In the genomic region with DNA sequence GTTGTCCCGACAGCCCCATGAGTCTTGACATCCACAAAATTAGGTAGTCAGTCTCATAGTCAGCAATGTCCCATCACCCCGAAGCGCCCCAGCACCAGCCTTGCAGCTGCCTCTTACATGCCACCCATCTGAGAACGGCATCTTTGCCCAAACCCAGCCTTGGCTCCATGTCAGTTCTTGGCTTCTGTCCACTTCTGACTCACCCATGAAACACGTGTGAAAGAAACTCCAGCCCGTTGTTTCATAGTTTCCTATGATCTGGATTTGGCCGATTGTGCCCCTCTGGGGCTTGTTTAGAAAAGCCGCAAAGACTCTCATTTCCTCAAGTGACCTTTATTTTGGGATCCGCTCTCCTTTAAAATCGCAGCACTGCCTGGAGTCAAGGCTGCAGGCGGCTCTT, we compare ENCODE assay signal across 8 mouse cellular contexts. TPM values are rescaled to one million over a fixed set of nuclear protein-coding genes. Genes with fewer than 3 reads are reported as not detected.
DNase-seq lines count a peak whose midpoint lies in the region; ATAC-seq and TF ChIP-seq lines count a peak whose summit lies in the region.

No protein-coding gene starts in this region.

- H3K27me3 ChIP-seq in hindbrain, embryonic 10.5 days (ENCODE audit: insufficient read depth, poor library complexity, severe bottlenecking): no peaks in the 10 kb centered on the region
- no peaks in the 10 kb centered on the region for H3K27me3 ChIP-seq in hindbrain, embryonic 14.5 days (ENCODE audit: control insufficient read depth, insufficient read depth, low read length)
- H3K27me3 ChIP-seq in C2C12 (ENCODE audit: control insufficient read depth, insufficient read depth, insufficient read length) (no peaks in the 10 kb centered on the region), myocyte (ENCODE audit: control insufficient read depth, insufficient read depth, insufficient read length) (no peaks in the 10 kb centered on the region)
- H3K27me3 ChIP-seq in heart, embryonic 15.5 days: no peaks in the 10 kb centered on the region

- H3ac ChIP-seq in C2C12 (ENCODE audit: control insufficient read depth, insufficient read length, low read depth) (no peak overlapping the region), myocyte (ENCODE audit: control insufficient read depth, insufficient read length) (no peak overlapping the region)

- no peak for TF ChIP-seq CTCF in C2C12 (IDR thresholded peaks at IDR 0.05; ENCODE audit: control insufficient read depth, insufficient read depth, insufficient read length)

- H3K9me3 ChIP-seq in hindbrain, embryonic 10.5 days: no peaks in the 10 kb centered on the region
- H3K9me3 ChIP-seq in hindbrain, embryonic 14.5 days (ENCODE audit: control insufficient read depth, low read length): no peaks in the 10 kb centered on the region
- H3K9me3 ChIP-seq in heart, embryonic 15.5 days (replicated peaks): no peaks in the 10 kb centered on the region

- TF ChIP-seq POLR2A in myocyte (IDR thresholded peaks at IDR 0.05; ENCODE audit: insufficient read length, low read depth): no peak

- peaks cover 56% of the 10 kb centered on the region for H3K4me1 ChIP-seq in hindbrain, embryonic 10.5 days (replicated peaks)
- peaks cover 30% of the 10 kb centered on the region for H3K4me1 ChIP-seq in hindbrain, embryonic 14.5 days (replicated peaks; ENCODE audit: control insufficient read depth, insufficient read depth, low read length)
- peaks cover 53% of the 10 kb centered on the region for H3K4me1 ChIP-seq in heart, embryonic 15.5 days (replicated peaks)

- ATAC-seq in hindbrain, embryonic 14.5 days (ENCODE audit: low FRiP score): no peak
- no peak for ATAC-seq in heart, embryonic 15.5 days (replicated peaks; ENCODE audit: insufficient number of reproducible peaks, insufficient read depth, low FRiP score, low read depth)

- no peak overlapping the region for H3K9ac ChIP-seq in hindbrain, embryonic 14.5 days
- H3K9ac ChIP-seq in heart, embryonic 15.5 days: no peak overlapping the region

- no peak overlapping the region for H3K4me3 ChIP-seq in hindbrain, embryonic 10.5 days
- H3K4me3 ChIP-seq in hindbrain, embryonic 14.5 days (replicated peaks; ENCODE audit: low read length): no peak overlapping the region
- H3K4me3 ChIP-seq in C2C12 (ENCODE audit: insufficient read depth, poor library complexity, severe bottlenecking) (no peak overlapping the region), myocyte (no peak overlapping the region)
- H3K4me3 ChIP-seq in heart, embryonic 15.5 days: no peak overlapping the region

- H3K79me2 ChIP-seq in C2C12 (ENCODE audit: control insufficient read depth, insufficient read depth) (peaks cover 46% of the 10 kb centered on the region), myocyte (ENCODE audit: control insufficient read depth, insufficient read depth) (peaks cover 12% of the 10 kb centered on the region)

- H3K79me3 ChIP-seq in C2C12 (ENCODE audit: low read depth): peaks cover 4% of the 10 kb centered on the region

- DNase-seq in hindbrain, embryonic 10.5 days (ENCODE audit: low spot score): no peak
- DNase-seq in hindbrain, embryonic 14.5 days (ENCODE audit: low spot score): no peak
- peak; percentile 79 for DNase-seq in brain, adult 2 months (ENCODE audit: low read depth, low spot score)
- no peak for DNase-seq in thymus, postnatal 14 days
- DNase-seq in yolk sac, embryonic 10.5 days (ENCODE audit: low spot score): no peak

- 0 out of 2 replicates have a peak overlapping the region, but pooled peaks have one; percentile 18 for H3K27ac ChIP-seq in hindbrain, embryonic 10.5 days
- no peak overlapping the region for H3K27ac ChIP-seq in hindbrain, embryonic 14.5 days
- peak overlapping the region; percentile 39 for H3K27ac ChIP-seq in heart, embryonic 15.5 days

- WGBS in hindbrain, embryonic 10.5 days: 88% methylated on average over 11 of the region's 11 CpGs
- 76% methylated on average over 11 of the region's 11 CpGs for WGBS in hindbrain, embryonic 14.5 days
- 46% methylated on average over 11 of the region's 11 CpGs for WGBS in heart, embryonic 15.5 days

- peaks cover 39% of the 10 kb centered on the region for H3K36me3 ChIP-seq in hindbrain, embryonic 10.5 days
- peaks cover 30% of the 10 kb centered on the region for H3K36me3 ChIP-seq in hindbrain, embryonic 14.5 days (replicated peaks; ENCODE audit: control insufficient read depth, insufficient read depth)
- H3K36me3 ChIP-seq in C2C12 (ENCODE audit: control insufficient read depth, insufficient read depth): no peaks in the 10 kb centered on the region
- peaks cover 6% of the 10 kb centered on the region; the same call in 1 of the 2 replicates for H3K36me3 ChIP-seq in heart, embryonic 15.5 days
- H3K36me3 ChIP-seq in myocyte (ENCODE audit: control insufficient read depth, insufficient read depth): peaks cover 2% of the 10 kb centered on the region

- H3K4me2 ChIP-seq in hindbrain, embryonic 14.5 days (replicated peaks): no peak overlapping the region
- H3K4me2 ChIP-seq in heart, embryonic 15.5 days: peak overlapping the region; percentile 12; the same call in 1 of the 2 replicates
- peak overlapping the region; percentile 88 for H3K4me2 ChIP-seq in myocyte (ENCODE audit: low read depth)

TF ChIP-seq in C2C12, 6 proteins besides CTCF, POLR2A, EP300 and RAD21:
- TF ChIP-seq MYOD1 (IDR thresholded peaks at IDR 0.05; ENCODE audit: control insufficient read depth, insufficient read length, low read depth) (peak; percentile 64), CEBPB (IDR thresholded peaks at IDR 0.05; ENCODE audit: low read depth) (no peak), FOSL1 (IDR thresholded peaks at IDR 0.05; ENCODE audit: insufficient read depth, low read length, poor library complexity, severe bottlenecking) (peak; percentile 91), USF1 (IDR thresholded peaks at IDR 0.05; ENCODE audit: low read depth) (no peak), MYOG (IDR thresholded peaks at IDR 0.05; ENCODE audit: control insufficient read depth, extremely low read depth, insufficient read length) (no peak), MAX (IDR thresholded peaks at IDR 0.05) (peak; percentile 83)

TF ChIP-seq in myocyte, 11 proteins besides CTCF, POLR2A, EP300 and RAD21:
- TF ChIP-seq CEBPB (IDR thresholded peaks at IDR 0.05; ENCODE audit: insufficient read depth, poor library complexity, severe bottlenecking) (0 out of 2 replicates have a peak, but pooled peaks have one; percentile 40), MYOD1 (IDR thresholded peaks at IDR 0.05; ENCODE audit: control insufficient read depth in 1 of 3, insufficient read length in 2 of 3, low read depth in 2 of 3) (peak; percentile 16 to 84 (median 80)), E2F4 (IDR thresholded peaks at IDR 0.05; ENCODE audit: insufficient read depth) (no peak), MYOG (IDR thresholded peaks at IDR 0.05; ENCODE audit: control insufficient read depth in 1 of 3, insufficient read depth in 1 of 3, insufficient read length in 2 of 3, low read depth in 2 of 3) (peak; percentile 23 to 82 (median 55)), MAX (IDR thresholded peaks at IDR 0.05; ENCODE audit: low read depth) (no peak)

RNA-seq across cellular contexts. Expression of a gene that starts 22.1 kb away (rescaled TPM):
- 67.0 and 74.3 TPM in 2 replicates for polyA plus RNA-seq in hindbrain, embryonic 10.5 days (2016; fragmentation: Nextera tagmentation; extraction: Ambion mirVana)
- 89.0 and 90.2 TPM in 2 replicates for polyA plus RNA-seq in hindbrain, embryonic 14.5 days (2014; fragmentation: Nextera tagmentation; extraction: Ambion mirVana)
- polyA plus RNA-seq in C2C12 (2012; fragmentation: generic; extraction: Trizol): 75.2 TPM
- polyA plus RNA-seq in heart, embryonic 15.5 days (2015; fragmentation: Nextera tagmentation; extraction: Ambion mirVana): 32.9 and 37.1 TPM in 2 replicates
- 32.7 TPM for polyA plus RNA-seq in myocyte (2012; fragmentation: generic; extraction: Trizol)

RNA-seq across cellular contexts. Expression of a gene that starts 52.3 kb away (rescaled TPM):
- polyA plus RNA-seq in hindbrain, embryonic 10.5 days (2016; fragmentation: Nextera tagmentation; extraction: Ambion mirVana): 105 and 106 TPM in 2 replicates
- 79.7 and 84.1 TPM in 2 replicates for polyA plus RNA-seq in hindbrain, embryonic 14.5 days (2014; fragmentation: Nextera tagmentation; extraction: Ambion mirVana)
- 106 TPM for polyA plus RNA-seq in C2C12 (2012; fragmentation: generic; extraction: Trizol)
- polyA plus RNA-seq in heart, embryonic 15.5 days (2015; fragmentation: Nextera tagmentation; extraction: Ambion mirVana): 45.0 and 57.2 TPM in 2 replicates
- polyA plus RNA-seq in myocyte (2012; fragmentation: generic; extraction: Trizol): 90.6 TPM

RNA-seq across cellular contexts. Expression of a gene that starts 56.1 kb away (rescaled TPM):
- polyA plus RNA-seq in hindbrain, embryonic 10.5 days (2016; fragmentation: Nextera tagmentation; extraction: Ambion mirVana): 0.24 and 0.43 TPM in 2 replicates
- 0.25 and 0.30 TPM in 2 replicates for polyA plus RNA-seq in hindbrain, embryonic 14.5 days (2014; fragmentation: Nextera tagmentation; extraction: Ambion mirVana)
- polyA plus RNA-seq in C2C12 (2012; fragmentation: generic; extraction: Trizol) (not detected), myocyte (2012; fragmentation: generic; extraction: Trizol) (0.07 TPM)
- 0.39 and 0.41 TPM in 2 replicates for polyA plus RNA-seq in heart, embryonic 15.5 days (2015; fragmentation: Nextera tagmentation; extraction: Ambion mirVana)

RNA-seq across cellular contexts. Expression of a gene that starts 56.2 kb away (rescaled TPM):
- 609 and 683 TPM in 2 replicates for polyA plus RNA-seq in hindbrain, embryonic 10.5 days (2016; fragmentation: Nextera tagmentation; extraction: Ambion mirVana)
- polyA plus RNA-seq in hindbrain, embryonic 14.5 days (2014; fragmentation: Nextera tagmentation; extraction: Ambion mirVana): 599 and 617 TPM in 2 replicates
- polyA plus RNA-seq in C2C12 (2012; fragmentation: generic; extraction: Trizol) (700 TPM), myocyte (2012; fragmentation: generic; extraction: Trizol) (725 TPM)
- 1,014 and 1,128 TPM in 2 replicates for polyA plus RNA-seq in heart, embryonic 15.5 days (2015; fragmentation: Nextera tagmentation; extraction: Ambion mirVana)
